Mouse (Mus musculus) ES-E14 (cell line): ENCODE data around the gene Anxa11. TPM values are rescaled to one million over a fixed set of nuclear protein-coding genes. Genes with fewer than 3 reads are reported as not detected.
A peak's percentile ranks its signal among the peaks of the same experiment; 100 is the strongest.
"Not testable (repeated sequence)": the region's sequence is repeated elsewhere in the genome, so short reads cannot be mapped to it uniquely, and the experiment has no call there.

ENCODE experiments used
- DNase-seq: peaks from one replicate; pipeline ENCODE4 v3.0.0-alpha.2; 2013; ENCODE audit warnings: low read depth, low spot score
- H3K27ac ChIP-seq: 2 replicates; pipeline ENCODE4 v1.5.1; 2012; ENCODE audit warnings: low read depth, mild to moderate bottlenecking, low read length, moderate library complexity, mixed read lengths; ENCODE audit not compliant: poor library complexity, insufficient read depth, severe bottlenecking
- H3K36me3 ChIP-seq: 2 replicates; pipeline ENCODE4 v1.6.1; 2012; ENCODE audit warnings: mild to moderate bottlenecking, low read length, moderate library complexity, mixed read lengths; ENCODE audit not compliant: control insufficient read depth, poor library complexity, insufficient read depth, severe bottlenecking
- H3K4me1 ChIP-seq, 2 experiments: fragments of 150-350 bp in 1 of 2; sonication (generic) in 1 of 2; 2 replicates each; pipeline ENCODE4 v1.6.1; 2012; ENCODE audit warnings: low read length in 2 of 2, mild to moderate bottlenecking in 1 of 2, mixed read lengths in 1 of 2; ENCODE audit not compliant: control insufficient read depth in 2 of 2, insufficient read depth in 2 of 2, poor library complexity in 1 of 2
- H3K4me3 ChIP-seq, 2 experiments: fragments of 150-350 bp in 1 of 2; sonication (generic) in 1 of 2; 2 replicates each; pipeline ENCODE4 v1.5.1; 2012; ENCODE audit warnings: low read length in 2 of 2, low read depth in 1 of 2, mild to moderate bottlenecking in 1 of 2, mixed read lengths in 1 of 2; ENCODE audit not compliant: insufficient read depth in 1 of 2, poor library complexity in 1 of 2, severe bottlenecking in 1 of 2
- H3K9ac ChIP-seq: 2 replicates; pipeline ENCODE4 v1.6.1; 2012; ENCODE audit warnings: low read depth, mild to moderate bottlenecking, low read length, mixed read lengths; ENCODE audit not compliant: poor library complexity, insufficient read depth, severe bottlenecking
- H3K9me3 ChIP-seq: fragments of 150-350 bp; sonication (generic); 2 replicates; pipeline ENCODE4 v1.6.1; 2012; ENCODE audit warnings: low read depth, mild to moderate bottlenecking, low read length; ENCODE audit not compliant: control insufficient read depth, insufficient read depth
- CHD2 ChIP-seq: IDR thresholded peaks from 2 replicates; pipeline ENCODE4 v1.6.1; 2014; ENCODE audit warnings: mild to moderate bottlenecking, low read depth, low read length, inconsistent platforms
- HCFC1 ChIP-seq: IDR thresholded peaks from 2 replicates; pipeline ENCODE4 v1.6.1; 2012; ENCODE audit warnings: low read length, inconsistent platforms, borderline replicate concordance; ENCODE audit not compliant: insufficient read depth
- MAFK ChIP-seq: IDR thresholded peaks from 2 replicates; pipeline ENCODE4 v1.6.1; 2014; ENCODE audit warnings: mild to moderate bottlenecking, low read depth, low read length, inconsistent platforms; ENCODE audit not compliant: insufficient read depth
- ZC3H11A ChIP-seq: IDR thresholded peaks from 2 replicates; pipeline ENCODE4 v1.6.1; 2012; ENCODE audit warnings: low read depth, mild to moderate bottlenecking, inconsistent platforms, low read length, borderline replicate concordance
- ZNF384 ChIP-seq: IDR thresholded peaks from 2 replicates; pipeline ENCODE4 v1.6.1; 2012; ENCODE audit warnings: low read depth, low read length, inconsistent platforms
- in situ Hi-C, 2 experiments: fragments of 600-800 bp; cut with MboI; formaldehyde crosslinking; loops; one replicate each; pipeline ENCODE4 v1.15.1; 2025; ENCODE audit warnings: low sequenced_read_pairs in 2 of 2, inconsistent platforms in 1 of 2; ENCODE audit not compliant: unreplicated experiment in 2 of 2
- total RNA-seq: library from RNA; depleted of rRNA; stranded (reverse); fragments of 300-350 nt; gene quantifications from 2 replicates; pipeline ENCODE4 v1.2.3, GENCODE M21; 2012

Gene Anxa11
- total RNA-seq, 1 experiment, result 18.7 TPM

DNA sequence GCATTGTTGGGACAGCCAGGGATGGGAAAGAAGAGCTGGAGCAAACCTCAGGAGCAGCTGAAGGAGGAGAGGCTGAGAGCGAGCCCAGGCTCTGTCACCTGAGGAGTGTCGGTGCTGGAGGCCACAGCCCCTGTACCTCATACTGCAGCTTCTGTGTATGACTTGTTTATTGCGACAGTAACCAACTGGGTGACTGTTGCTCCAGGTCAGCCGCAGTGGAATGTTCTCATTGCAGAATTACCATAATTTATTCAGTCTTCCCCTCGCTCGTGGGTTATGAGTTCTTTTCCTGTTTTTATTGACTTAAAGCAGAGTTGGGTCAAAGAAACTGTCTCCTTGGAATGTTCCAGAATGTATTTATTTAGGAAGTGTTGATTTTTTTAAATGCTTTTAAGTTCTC is 6.3 kb downstream of the Anxa11 start:
- Histone ChIP-seq H3K9ac (no peak overlapping the region), H3K27ac (no peak overlapping the region), H3K4me3 (no peak overlapping the region), H3K9me3 (no peaks in the 10 kb centered on the region), H3K4me1 (peaks cover 4 to 35% of the 10 kb centered on the region in 2 experiments), H3K36me3 (peaks cover 5% of the 10 kb centered on the region; the same call in 1 of the 2 replicates)
- in situ Hi-C loops, result no loop called here
- TF ChIP-seq ZC3H11A (no peak), CHD2 (no peak), HCFC1 (no peak), MAFK (no peak), ZNF384 (no peak)
- DNase-seq, result no peak

DNA sequence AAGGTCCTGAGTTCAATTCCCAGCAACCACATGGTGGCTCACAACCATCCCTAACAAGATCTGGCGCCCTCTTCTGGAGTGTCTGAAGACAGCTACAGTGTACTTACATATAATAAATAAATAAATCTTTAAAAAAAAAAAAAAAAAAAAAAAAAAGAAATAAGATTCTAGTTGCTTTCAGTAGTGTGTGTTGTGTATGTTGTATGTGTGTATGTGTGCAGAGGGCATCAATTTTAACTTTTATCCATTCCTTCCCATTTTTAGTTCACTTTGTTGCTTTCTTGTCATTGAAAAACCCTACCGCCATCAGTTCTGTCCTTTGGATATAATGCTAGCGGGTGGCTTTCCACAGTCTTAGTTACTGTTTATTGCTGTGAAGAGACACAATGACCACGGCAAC is 6.8 kb downstream of the Anxa11 start:
- TF ChIP-seq ZNF384, result peak; percentile 62; the same call in 1 of the 2 replicates
- H3K9ac ChIP-seq, DNase-seq, H3K27ac ChIP-seq, H3K36me3 ChIP-seq, H3K9me3 ChIP-seq, in situ Hi-C loops, H3K4me3 ChIP-seq: not testable (repeated sequence)
- H3K4me1 ChIP-seq, result peaks cover 5 to 39% of the 10 kb centered on the region in 2 experiments

DNA sequence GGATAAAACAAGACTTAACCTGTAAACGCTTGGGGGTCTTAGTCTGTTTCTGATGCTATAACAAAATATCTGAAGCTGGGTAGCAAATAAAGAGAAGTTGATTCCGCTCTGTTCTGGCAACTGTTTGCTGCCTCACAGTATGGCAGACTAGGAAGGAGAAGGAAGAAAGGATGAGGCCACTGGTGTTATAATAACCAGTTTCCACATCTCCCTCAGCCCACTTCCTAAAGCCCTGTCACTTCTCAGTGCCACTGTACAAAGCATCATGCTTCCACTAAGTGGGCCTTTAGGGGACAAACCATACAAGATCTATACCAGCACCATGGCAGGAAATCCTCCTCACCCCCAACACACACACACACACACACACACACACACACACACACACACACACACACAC is 8.5 kb downstream of the Anxa11 start:
- Histone ChIP-seq H3K4me3 (no peak overlapping the region), H3K4me1 (peaks cover 13 to 43% of the 10 kb centered on the region in 2 experiments), H3K9ac (no peak overlapping the region), H3K27ac (no peak overlapping the region), H3K36me3 (peaks cover 2% of the 10 kb centered on the region; the same call in 1 of the 2 replicates), H3K9me3 (no peaks in the 10 kb centered on the region)
- DNase-seq, result no peak
- in situ Hi-C loops, result no loop called here
- no peak for TF ChIP-seq ZC3H11A
- TF ChIP-seq CHD2, result no peak
- TF ChIP-seq MAFK, result no peak
- TF ChIP-seq ZNF384, result no peak
- no peak for TF ChIP-seq HCFC1

DNA sequence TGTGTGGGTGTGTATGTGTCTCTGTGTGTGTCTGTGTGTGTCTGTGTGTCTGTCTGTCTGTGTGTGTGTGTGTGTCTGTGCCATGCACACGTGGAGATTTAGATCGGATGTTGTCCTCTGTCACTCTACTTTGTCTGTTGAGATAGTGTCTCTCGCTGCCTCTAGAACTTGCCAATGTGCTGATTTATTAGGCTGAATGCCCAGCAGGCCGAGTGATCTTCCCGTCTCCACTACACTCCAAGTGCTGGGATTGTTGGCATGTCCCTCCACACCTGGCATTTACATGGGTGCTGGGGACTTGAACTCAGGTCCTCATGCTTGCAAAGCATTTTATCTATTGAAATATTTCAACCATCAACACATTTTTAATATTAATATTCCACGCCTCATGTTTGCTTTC is 9.2 kb downstream of the Anxa11 start:
- H3K9ac ChIP-seq, result no peak overlapping the region
- TF ChIP-seq MAFK (no peak), ZC3H11A (no peak), CHD2 (no peak), ZNF384 (no peak), HCFC1 (no peak)
- H3K4me1 ChIP-seq, result peaks cover 16 to 49% of the 10 kb centered on the region in 2 experiments
- no peak overlapping the region for H3K4me3 ChIP-seq
- no peak for DNase-seq
- in situ Hi-C loops, result no loop called here
- no peak overlapping the region for H3K27ac ChIP-seq
- peaks cover 2% of the 10 kb centered on the region; the same call in 1 of the 2 replicates for H3K36me3 ChIP-seq
- no peaks in the 10 kb centered on the region for H3K9me3 ChIP-seq

DNA sequence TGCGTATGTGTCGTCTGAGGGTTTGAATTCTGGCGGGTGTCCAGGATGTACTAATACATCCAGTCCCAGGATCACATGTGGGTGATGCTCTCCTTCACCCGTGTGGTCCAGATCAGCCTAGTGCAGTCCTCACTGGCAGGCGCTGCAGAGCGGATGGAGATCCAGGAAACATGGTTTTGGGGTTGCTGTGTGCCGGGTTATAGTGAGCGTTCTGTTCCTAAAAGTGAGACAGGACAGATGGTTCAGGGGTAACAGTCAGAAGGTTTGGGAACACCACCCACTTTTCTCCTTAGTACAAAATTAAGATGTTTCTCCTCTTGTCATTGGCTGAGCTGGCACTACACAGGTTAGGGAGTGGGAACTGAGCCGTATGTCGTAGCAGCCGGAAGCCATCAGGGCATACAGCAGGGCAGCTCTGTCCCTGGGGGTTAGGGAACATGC is 10.2 kb downstream of the Anxa11 start:
- TF ChIP-seq MAFK (no peak), ZNF384 (no peak), HCFC1 (no peak), ZC3H11A (no peak), CHD2 (no peak)
- Histone ChIP-seq H3K4me3 (no peak overlapping the region), H3K9ac (no peak overlapping the region), H3K36me3 (peaks cover 2% of the 10 kb centered on the region; the same call in 1 of the 2 replicates), H3K4me1 (peaks cover 18 to 49% of the 10 kb centered on the region in 2 experiments), H3K27ac (no peak overlapping the region), H3K9me3 (no peaks in the 10 kb centered on the region)
- in situ Hi-C loops, result no loop called here
- DNase-seq, result no peak
